Mouse (Mus musculus) common myeloid progenitor, adult 5-6 weeks (primary cell): ENCODE data around the gene Hacd1. TPM values are rescaled to one million over a fixed set of nuclear protein-coding genes. Genes with fewer than 3 reads are reported as not detected.

Source experiments
- ATAC-seq: replicated peaks from 2 replicates; pipeline ENCODE4 v1.8.0; 2016; ENCODE audit warnings: low read depth, mild to moderate bottlenecking, moderate TSS enrichment, inconsistent platforms; ENCODE audit not compliant: poor library complexity, severe bottlenecking
- total RNA-seq: library from RNA; stranded (forward); fragments of 200-1000, 187-1606 nt; gene quantifications from 2 replicates; pipeline ENCODE4 v1.2.3, GENCODE M21; 2017

Hacd1 gene
- total RNA-seq, 1 experiment from 2014 or later: 49.0 TPM

GRCm38 (mm10) chr2:14041249-14041648 is 14.7 kb downstream of the Hacd1 start:
- no peak for ATAC-seq

GRCm38 (mm10) chr2:14019228-14019627 is 36.7 kb downstream of the Hacd1 start:
- no peak for ATAC-seq

DNA sequence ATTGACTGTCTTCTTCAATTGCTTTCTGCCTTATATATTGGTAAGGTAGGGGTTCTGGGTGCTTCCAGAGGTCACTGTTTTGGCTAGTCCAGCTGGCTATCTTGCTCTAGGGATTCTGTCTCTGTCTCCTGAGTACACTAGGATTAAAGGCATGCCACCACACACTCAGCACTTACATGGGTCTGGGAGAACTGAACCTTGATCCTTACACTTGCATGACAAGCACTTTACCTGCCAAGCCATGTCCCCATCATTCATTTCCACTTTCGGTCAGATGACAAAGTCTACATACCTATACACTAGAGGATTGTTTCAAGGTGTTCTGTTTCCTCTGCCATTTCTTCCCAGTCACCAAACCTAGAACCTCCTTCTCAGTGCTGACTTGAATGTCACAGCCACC is 50.8 kb downstream of the Hacd1 start:
- no peak for ATAC-seq

- no peak for ATAC-seq
These were observed 95.8 kb downstream of the Hacd1 start for GRCm38 (mm10) chr2:13960136-13960535.

GRCm38 (mm10) chr2:13956463-13956862 is 99.5 kb downstream of the Hacd1 start:
- no peak for ATAC-seq

GRCm38 (mm10) chr2:13938118-13938517 is 117.8 kb downstream of the Hacd1 start:
- ATAC-seq: peak; percentile 65; the same call in 1 of the 2 replicates

DNA sequence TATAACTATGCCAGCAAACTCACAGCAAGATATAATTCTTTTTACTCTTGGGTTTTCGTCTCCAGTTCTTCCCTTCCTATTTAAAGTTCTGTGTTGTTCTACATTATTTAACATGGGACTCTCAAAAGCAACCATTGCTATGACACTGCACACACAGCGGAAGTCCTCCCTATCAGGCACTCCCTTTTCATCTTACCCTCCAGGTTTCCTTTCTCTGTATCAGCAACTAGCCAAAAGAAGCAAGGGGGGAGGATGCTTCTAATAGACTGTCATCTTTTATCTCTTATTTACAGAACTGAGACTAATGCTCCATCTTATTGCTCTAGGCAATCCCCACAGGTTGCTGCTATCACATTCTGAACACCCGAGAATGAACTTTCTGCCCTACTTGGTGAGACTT is 120.6 kb downstream of the Hacd1 start:
- ATAC-seq: peak; percentile 85

- ATAC-seq: peak; percentile 28; the same call in 1 of the 2 replicates
These were observed 123.7 kb downstream of the Hacd1 start for GRCm38 (mm10) chr2:13932253-13932652.

DNA sequence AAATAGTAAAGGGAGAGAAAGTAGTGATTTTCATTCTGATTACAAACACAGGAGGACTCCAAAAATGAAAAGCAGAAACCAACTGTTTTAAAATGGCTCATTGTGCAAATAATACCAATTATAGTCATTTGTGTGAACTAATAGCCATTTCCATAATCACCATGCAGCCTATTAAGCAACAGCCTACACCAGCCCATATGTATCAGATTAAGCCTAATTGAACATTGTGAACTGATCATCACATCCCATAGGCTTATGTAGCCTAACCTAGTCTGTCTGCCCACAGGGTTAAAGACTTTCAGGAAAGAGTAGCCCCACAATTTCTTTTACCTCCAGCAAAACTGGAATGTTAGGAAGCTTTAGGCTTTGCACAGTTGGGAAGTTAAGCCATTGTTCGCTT is 125.2 kb downstream of the Hacd1 start:
- ATAC-seq: no peak

- ATAC-seq: no peak
These were observed 167.4 kb downstream of the Hacd1 start for GRCm38 (mm10) chr2:13888568-13888967.

- no peak for ATAC-seq
These were observed 198.5 kb downstream of the Hacd1 start for GRCm38 (mm10) chr2:13857461-13857860.

DNA sequence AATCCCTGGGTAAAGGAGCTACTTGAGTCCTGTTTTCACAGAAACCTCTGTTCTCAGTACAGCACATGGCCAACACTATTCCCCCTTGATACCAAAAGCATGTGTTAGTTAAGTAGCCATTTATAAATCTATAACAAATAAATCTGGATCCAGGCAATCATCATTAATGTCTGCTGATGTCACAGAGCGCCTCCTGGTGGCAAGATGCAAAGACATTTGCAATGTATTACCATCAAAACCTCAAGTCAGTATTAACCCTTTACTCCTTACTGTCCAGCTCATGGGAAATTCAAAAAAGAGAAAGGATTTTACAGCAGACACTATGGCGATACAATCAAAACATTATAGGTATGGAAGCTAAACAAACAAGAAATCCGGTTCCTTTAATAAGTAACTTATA is 200.4 kb downstream of the Hacd1 start:
- peak; percentile 79 for ATAC-seq

GRCm38 (mm10) chr2:13836310-13836709 is 219.6 kb downstream of the Hacd1 start:
- no peak for ATAC-seq

- no peak for ATAC-seq
These were observed 220.9 kb downstream of the Hacd1 start for GRCm38 (mm10) chr2:13834989-13835388.

DNA sequence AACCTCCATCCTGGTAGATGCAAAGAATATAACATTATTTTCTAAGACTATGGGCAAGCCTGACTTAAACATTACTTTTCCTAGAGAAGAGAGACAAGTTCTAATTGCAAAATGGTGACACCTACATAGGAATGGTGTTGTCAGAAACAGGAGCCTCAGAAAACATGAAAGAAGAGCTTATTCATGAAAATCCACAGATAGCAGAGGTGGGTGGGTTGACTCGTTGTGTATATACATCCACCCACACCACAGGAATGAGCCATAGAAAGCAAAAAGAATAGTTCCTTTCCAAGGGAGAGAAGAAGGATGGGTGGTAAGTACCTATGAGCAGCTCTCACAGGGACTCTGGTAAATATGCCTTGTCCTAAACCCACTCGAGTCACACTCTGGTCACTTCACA is 239.3 kb downstream of the Hacd1 start:
- ATAC-seq: no peak

GRCm38 (mm10) chr2:13808593-13808992 is 247.3 kb downstream of the Hacd1 start:
- no peak for ATAC-seq

DNA sequence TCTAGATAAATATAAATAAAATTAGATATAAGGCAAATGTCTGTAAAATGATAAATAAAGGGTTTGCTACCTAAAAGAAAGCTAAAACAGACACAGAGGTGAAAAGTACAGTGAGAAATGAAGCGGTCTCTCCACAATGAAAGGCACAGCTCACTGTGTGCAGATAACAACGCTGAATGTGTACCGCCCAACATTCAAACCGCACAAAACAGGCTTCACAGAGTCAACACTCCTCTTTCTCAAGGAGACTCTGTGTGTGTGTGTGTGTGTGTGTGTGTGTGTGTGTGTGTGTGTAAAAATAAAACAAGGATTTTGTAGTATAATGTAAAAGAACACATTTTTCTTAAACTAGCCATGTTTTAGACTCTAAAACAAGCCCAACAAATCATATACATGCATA is 247.9 kb downstream of the Hacd1 start:
- ATAC-seq: no peak

- ATAC-seq: 0 out of 2 replicates have a peak, but pooled peaks have one; percentile 29
These were observed 249.8 kb downstream of the Hacd1 start for GRCm38 (mm10) chr2:13806120-13806519.

DNA sequence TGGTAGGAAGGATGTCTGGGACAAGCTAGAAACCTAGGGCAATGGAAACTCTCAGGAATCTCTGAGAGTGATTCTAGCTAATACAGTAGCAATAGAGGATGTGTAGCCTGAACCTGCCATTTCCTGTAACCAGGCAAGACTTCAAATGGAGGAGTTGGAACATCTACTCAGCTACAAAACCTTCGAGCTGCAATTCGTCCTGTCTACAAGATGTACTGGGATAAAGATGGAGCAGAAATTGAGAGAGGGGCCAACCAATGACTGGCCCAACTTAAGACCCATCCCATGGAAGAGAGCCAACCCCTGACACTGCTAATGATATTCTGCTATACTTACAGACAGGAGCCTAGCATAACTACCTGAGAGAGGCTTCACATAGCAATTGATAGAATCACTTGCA is 255.3 kb downstream of the Hacd1 start:
- no peak for ATAC-seq
